Mouse (Mus musculus): Measurements from ENCODE around the gene Plch1.

Gene Plch1

GRCm38 (mm10) chr3:63862716-63863115, 36.6 kb downstream of the Plch1 start:
- in situ Hi-C loops (cut with MboI, MseI) = no loop called here

DNA sequence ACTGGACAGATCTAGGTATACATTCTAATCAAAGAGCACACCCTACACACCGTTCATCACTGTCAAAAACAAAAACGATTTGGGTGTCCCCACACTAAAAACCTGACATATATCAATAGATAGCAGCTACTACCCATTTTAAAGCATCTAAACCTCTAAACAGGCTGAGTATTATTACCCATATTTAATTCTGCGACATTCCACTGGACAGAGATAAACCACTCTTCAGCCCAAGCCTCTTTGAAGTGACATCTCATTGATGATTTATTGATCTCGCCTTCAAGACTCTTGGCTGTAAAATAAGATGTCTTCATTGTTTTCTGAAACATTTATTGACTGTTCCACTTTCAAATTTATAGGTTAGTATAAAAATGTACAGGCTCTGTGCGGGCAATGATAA, 46.4 kb downstream of the Plch1 start:
- in situ Hi-C loops (cut with MboI, MseI) = no loop called here

DNA sequence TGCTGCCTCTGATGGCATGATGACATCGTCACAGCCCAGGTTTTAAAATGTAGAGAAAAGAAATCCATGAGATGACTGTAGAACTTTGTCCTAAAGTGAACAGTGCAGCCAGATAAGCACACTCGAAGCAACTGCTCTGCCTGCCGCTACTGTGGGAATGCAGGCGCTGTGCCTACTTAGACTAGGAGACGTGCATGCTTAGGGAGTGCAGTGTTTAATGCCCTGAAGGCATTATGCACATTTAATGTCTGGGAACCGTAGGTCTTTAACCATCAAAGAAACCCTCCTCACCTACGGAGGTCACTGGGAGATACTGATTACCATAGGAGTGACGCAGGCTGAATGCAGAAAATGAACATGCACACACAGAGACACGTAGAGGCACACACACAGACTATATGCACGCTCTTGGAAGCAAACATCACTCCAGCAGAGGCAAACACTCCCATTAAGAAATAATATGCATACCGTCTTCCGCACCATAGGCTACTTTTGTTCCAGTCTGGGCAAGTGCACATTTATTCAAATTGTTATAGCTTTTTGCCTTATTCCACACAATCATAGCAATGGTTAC, 48.1 kb downstream of the Plch1 start:
- in situ Hi-C loops (cut with MboI, MseI) = no loop called here

- in situ Hi-C loops (cut with MboI, MseI) = loop anchor here (10.0 kb wide), 1 partner anchor 1205 kb away; no protein-coding TSS in a partner anchor
Observed at GRCm38 (mm10) chr3:63849765-63850346, 49.4 kb downstream of the Plch1 start.

DNA sequence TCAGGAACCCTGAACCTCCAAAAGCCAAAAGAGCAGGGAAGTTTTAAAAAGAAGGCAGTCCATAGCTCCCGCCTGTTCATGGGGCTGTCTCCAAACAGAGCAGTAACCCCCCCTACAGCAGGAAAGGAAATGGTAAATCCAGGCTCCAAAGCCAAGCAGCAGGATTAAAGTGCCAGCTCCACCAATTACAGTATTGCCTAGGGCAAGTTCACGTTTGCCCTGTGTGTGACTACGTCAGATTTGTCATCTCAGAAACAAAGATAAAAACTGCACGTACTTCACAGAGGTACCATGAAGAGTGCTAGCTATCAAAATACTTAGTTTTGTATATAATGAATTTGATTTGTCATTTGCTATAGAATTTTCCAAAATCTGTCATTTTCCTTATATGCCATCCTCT, 55.1 kb downstream of the Plch1 start:
- in situ Hi-C loops (cut with MboI, MseI) = loop anchor here (10.0 kb wide), 1 partner anchor 1199 kb away; no protein-coding TSS in a partner anchor

- in situ Hi-C loops (cut with MboI, MseI) = loop anchor here (10.0 kb wide), 1 partner anchor 1198 kb away; no protein-coding TSS in a partner anchor
Observed at GRCm38 (mm10) chr3:63842436-63842835, 56.8 kb downstream of the Plch1 start.

DNA sequence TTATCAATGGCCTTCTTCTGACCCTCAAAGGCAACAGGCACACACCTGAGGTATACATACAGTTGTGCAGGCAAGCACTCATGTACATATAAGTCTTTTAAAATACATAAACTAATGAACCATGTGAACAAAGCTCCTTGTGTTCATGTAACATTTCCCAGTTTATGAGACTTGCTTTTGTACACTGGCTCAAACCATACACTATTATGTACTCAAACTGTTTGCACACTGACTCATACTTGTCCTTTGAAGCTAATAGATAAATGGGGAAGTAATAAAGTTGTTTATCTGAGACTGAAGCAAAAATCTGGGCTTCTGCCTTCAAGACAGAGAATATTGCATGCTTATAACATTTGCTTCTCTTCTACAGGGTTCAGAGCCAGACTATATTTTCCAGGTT, 61.5 kb downstream of the Plch1 start:
- in situ Hi-C loops (cut with MboI, MseI) = no loop called here

GRCm38 (mm10) chr3:63836937-63837632, 62.2 kb downstream of the Plch1 start:
- in situ Hi-C loops (cut with MboI, MseI) = no loop called here

- in situ Hi-C loops (cut with MboI, MseI) = no loop called here
Observed at GRCm38 (mm10) chr3:63835816-63836215, 63.5 kb downstream of the Plch1 start.

DNA sequence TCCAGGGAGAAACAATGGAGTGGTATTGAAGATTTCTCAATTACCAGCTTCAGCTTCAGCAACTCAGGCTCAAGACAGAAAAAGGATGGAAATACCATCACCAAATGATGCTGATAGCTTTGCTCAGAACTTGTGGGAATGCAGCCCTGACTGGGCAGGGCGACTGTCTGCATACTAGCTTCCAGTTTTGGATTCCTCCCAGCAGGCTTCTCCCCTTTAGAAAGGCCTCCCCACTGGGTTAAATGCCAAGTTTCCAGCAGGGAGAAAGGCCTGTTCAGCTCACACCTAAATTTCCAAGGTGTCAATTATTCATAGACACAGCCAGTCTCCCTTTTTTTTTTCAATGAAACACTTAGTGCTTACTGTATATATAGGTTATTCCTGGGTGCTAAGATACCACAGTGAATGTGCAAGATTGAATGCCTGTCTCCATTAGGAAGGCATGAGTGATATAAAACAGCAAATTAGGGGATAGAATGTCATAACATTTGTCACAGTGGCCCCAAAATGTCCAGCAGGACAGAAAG, 75.3 kb downstream of the Plch1 start:
- in situ Hi-C loops (cut with MboI, MseI) = no loop called here

DNA sequence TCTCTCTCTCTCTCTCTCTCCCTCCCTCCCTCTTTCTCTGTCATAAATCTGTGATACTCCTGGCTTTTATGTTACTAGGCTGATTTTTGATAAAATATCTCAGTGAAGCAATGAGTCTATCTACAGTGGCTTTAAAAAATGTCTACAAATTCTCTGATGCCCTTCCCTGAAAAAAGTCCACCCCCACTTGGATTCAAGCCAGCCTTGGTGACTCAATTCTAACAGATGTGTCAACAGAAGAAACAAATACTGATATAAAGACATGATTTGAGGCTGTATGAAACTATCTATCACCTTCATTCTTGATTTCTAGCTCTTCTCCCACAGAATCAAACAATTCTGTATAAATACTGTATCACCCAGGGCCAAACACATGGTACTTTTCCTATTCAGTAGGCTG, 76.6 kb downstream of the Plch1 start:
- in situ Hi-C loops (cut with MboI, MseI) = no loop called here

DNA sequence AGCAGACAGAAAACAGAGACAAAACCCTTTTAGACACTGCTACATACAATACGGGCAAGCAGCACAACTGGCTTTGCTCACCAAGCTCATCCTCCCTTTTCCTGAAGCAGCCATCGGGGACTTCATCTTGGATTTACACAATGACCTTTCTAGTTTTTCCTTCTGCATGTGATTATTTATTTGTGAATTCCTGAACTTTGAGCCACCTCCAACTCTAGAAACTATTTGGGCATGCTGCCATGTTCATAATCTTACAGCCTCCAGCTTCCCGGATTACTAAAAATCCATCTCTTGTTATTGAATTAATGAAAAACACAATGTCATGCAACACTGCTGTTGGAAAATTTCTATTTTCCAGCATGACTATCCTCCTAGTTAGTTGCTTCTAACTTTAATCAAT, 84.1 kb downstream of the Plch1 start:
- in situ Hi-C loops (cut with MboI, MseI) = no loop called here

DNA sequence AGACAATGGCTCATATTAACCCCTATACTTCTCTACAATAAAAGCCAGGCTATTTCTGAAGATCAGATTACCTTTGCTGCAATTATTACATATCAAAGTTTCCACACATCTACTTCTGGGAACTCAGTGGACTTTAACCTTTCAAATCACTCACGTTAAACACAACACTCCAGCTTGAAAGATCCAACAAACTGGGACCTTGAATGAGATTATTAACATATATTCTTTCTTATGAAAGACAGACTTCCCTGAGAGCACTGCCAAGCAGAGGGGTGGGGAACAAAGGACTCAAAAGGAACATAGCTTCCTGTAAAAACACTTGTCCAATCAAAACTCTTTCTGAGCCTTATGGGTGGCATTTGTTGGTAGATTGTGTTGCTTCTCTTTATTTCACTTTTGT, 85.1 kb downstream of the Plch1 start:
- in situ Hi-C loops (cut with MboI, MseI) = no loop called here

- in situ Hi-C loops (cut with MboI, MseI) = no loop called here
Observed at GRCm38 (mm10) chr3:63806906-63807305, 92.4 kb downstream of the Plch1 start.

DNA sequence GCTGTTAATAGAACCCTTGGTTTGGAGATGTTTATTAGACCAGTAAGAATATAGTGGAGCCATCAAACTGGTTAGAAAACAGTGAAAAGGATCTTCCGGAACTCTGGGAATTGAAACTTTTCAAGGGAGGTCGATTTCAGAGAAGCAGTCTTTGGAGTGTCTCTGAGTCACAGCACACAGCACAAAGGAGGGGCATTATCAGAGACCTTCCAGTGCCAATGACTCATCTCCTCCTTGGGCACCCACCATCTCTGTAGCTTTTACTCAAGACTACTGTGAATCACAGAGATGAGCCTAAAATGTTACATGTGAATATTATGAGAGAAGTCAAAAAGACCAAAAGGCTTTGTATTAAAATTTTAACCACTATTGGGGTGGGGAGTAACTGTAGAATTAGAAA, 93.8 kb downstream of the Plch1 start:
- in situ Hi-C loops (cut with MboI, MseI) = no loop called here

- in situ Hi-C loops (cut with MboI, MseI) = no loop called here
Observed at GRCm38 (mm10) chr3:63800685-63801084, 98.6 kb downstream of the Plch1 start.

- in situ Hi-C loops (cut with MboI, MseI) = no loop called here
Observed at GRCm38 (mm10) chr3:63786805-63787365, 112.4 kb downstream of the Plch1 start.

DNA sequence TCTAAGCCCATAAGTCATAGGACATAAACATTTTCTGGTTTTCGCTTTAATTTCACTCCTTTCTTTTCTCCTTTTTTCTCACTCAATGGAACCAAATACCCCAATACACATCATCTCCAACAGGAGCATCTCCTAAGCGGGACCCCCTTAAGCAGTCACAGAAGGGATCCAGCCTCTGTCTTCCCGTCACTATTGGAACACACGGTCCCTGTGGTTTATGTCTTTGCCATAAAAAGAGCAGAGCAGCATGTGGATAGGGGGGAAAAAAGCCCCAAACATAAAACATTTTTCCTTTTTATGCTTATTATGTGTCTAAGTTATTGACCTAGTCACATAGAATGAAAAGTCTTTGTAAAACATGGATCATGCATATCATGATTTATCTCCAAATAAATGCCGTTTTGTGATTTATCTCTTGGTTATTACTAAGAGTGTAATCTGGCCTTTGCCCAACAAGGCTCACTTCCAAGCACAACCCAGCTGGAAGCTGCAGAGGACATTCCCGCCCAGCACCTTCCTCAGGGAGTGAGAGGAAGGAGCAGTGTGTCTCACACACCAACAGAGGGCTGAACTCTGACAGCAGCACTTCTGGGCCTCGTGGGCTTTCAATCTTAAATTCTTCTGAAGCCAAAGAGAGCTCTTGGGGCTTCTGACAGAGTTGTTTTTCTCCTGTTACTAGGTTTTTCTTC, 126.5 kb downstream of the Plch1 start:
- in situ Hi-C loops (cut with MboI, MseI) = loop anchor here (5.0 to 25.0 kb wide), 2 partner anchors 55 to 1060 kb away; no protein-coding TSS in a partner anchor

GRCm38 (mm10) chr3:63760821-63761220, 138.5 kb downstream of the Plch1 start:
- in situ Hi-C loops (cut with MboI, MseI) = loop anchor here (25.0 kb wide), 1 partner anchor 1049 kb away; no protein-coding TSS in a partner anchor

DNA sequence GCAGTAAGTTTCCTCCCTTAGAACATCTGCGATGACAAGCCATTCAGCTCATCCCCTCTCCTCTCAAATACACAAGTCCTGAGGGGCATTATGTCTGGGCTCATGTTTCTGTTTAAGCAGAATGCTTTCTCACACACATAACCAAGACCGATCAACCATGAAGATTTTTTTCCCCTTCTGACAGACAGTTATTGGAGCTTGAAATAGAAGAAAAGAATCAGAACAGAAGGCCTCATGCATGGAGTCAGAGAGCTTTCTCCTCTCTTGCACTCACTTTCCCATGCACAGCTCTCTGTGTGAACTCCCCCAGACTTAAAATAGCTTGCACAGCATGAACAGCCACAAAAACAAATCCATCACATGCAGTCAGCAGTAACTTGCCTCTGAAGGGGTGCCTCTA, 159.2 kb downstream of the Plch1 start:
- in situ Hi-C loops (cut with MboI, MseI) = no loop called here

DNA sequence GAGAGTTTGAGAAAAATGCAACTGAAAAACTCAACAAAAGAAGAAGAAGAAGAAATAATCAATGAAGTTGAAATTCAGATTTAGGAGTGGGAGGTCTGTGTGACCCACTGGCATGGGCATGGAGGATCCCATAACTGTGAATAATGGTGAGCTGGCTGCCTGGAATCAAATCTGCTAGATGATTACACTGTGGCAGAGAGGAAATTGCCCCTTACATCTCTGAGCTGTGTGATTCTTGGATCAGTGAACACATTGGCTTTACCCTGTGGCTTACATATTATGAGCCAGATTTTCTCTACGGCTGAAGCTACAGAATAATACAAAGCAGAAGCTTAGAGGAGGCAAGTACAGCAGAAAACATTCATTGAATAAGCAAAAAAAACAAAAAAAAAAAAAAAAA, 170.9 kb downstream of the Plch1 start:
- in situ Hi-C loops (cut with MboI, MseI) = no loop called here

Measured in T-helper 2 cell (primary cell).